Mouse (Mus musculus) embryonic facial prominence, embryonic 14.5 days (tissue): Measurements from ENCODE around the gene Zmym3. TPM values are rescaled to one million over a fixed set of nuclear protein-coding genes. Genes with fewer than 3 reads are reported as not detected.

Source experiments
- ATAC-seq: fragments of 200-750 bp; cut with Nextera tagmentation; 2 replicates; pipeline ENCODE4 v1.8.0; 2017; ENCODE audit warnings: low read depth, moderate number of reproducible peaks, moderate TSS enrichment
- DNase-seq: peaks from one replicate; pipeline ENCODE4 v3.0.0-alpha.2; 2015; ENCODE audit warnings: low spot score
- H3K27ac ChIP-seq: fragments of 300-500 bp; sonication (generic); replicated peaks from 2 replicates; pipeline ENCODE4 v1.5.1; 2014; ENCODE audit warnings: low read depth, mild to moderate bottlenecking, low read length, moderate library complexity
- H3K27me3 ChIP-seq: fragments of 300-500 bp; sonication (generic); replicated peaks from 2 replicates; pipeline ENCODE4 v1.6.1; 2014; ENCODE audit warnings: low read length; ENCODE audit not compliant: control insufficient read depth, insufficient read depth
- H3K36me3 ChIP-seq: fragments of 300-500 bp; sonication (generic); 2 replicates; pipeline ENCODE4 v1.6.1; 2014; ENCODE audit warnings: low read length, mixed read lengths; ENCODE audit not compliant: control insufficient read depth, insufficient read depth
- H3K4me1 ChIP-seq: fragments of 300-500 bp; sonication (generic); 2 replicates; pipeline ENCODE4 v1.6.1; 2014; ENCODE audit warnings: antibody characterized with exemption, low read length; ENCODE audit not compliant: control insufficient read depth, insufficient read depth
- H3K4me2 ChIP-seq: fragments of 300-500 bp; sonication (generic); 2 replicates; pipeline ENCODE4 v1.6.1; 2014; ENCODE audit warnings: low read depth, mild to moderate bottlenecking, low read length, moderate library complexity, mixed read lengths
- H3K4me3 ChIP-seq: fragments of 300-500 bp; sonication (generic); 2 replicates; pipeline ENCODE4 v1.5.1; 2014; ENCODE audit warnings: low read depth, mild to moderate bottlenecking, low read length
- H3K9ac ChIP-seq: fragments of 300-500 bp; sonication (generic); 2 replicates; pipeline ENCODE4 v1.6.1; 2014; ENCODE audit warnings: low read depth, mild to moderate bottlenecking, low read length, moderate library complexity, mixed read lengths
- H3K9me3 ChIP-seq: fragments of 300-500 bp; sonication (generic); 2 replicates; pipeline ENCODE4 v1.6.1; 2016; ENCODE audit warnings: low read length; ENCODE audit not compliant: control insufficient read depth
- WGBS: fragments of 180-500 bp; shearing (Covaris S2); extraction: QIAGEN DNeasy Blood & Tissue Kit; methylation state at CpG from one replicate; pipeline ENCODE4 v1.1.7; 2014; 5-methylcytosine and 5-hydroxymethylcytosine counted together
- polyA plus RNA-seq: library from polyadenylated mRNA; unstranded; fragments of >200 nt; fragmentation: Nextera tagmentation; extraction: Ambion mirVana; gene quantifications from 2 replicates; pipeline ENCODE4 v1.2.1, GENCODE M21; 2014

The Zmym3 gene
- polyA plus RNA-seq, 1 experiment from 2014 or later = 27.1 TPM

DNA sequence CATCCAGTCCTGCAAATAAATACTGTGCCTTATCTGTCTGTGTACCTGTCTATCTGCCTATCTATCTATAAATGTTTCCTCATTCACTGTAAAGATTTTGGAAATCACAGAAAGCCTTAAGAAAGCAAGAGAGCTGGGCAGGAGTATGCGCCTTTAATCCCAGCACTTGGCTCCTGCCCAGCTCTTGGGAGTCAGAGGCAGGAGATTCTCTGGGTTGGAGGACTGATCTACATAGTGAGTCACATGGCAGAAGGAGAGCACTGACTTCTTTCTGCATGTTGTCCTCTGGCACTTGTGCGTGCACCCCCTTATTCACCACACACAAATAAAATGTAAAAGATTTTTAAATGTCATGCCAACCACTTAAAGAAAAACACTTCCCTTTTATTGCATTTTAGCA lies 2.8 kb upstream of the Zmym3 start:
- H3K4me3 ChIP-seq = no peak overlapping the region
- H3K4me1 ChIP-seq = 0 out of 2 replicates have a peak, but pooled peaks cover under 1% of the 10 kb centered on the region
- no peaks in the 10 kb centered on the region for H3K9me3 ChIP-seq
- 83% methylated on average over 2 of the region's 2 CpGs for WGBS
- no peak for ATAC-seq
- no peaks in the 10 kb centered on the region for H3K36me3 ChIP-seq
- H3K27me3 ChIP-seq = no peaks in the 10 kb centered on the region
- H3K4me2 ChIP-seq = no peak overlapping the region
- no peak overlapping the region for H3K27ac ChIP-seq
- H3K9ac ChIP-seq = no peak overlapping the region
- DNase-seq = no peak

DNA sequence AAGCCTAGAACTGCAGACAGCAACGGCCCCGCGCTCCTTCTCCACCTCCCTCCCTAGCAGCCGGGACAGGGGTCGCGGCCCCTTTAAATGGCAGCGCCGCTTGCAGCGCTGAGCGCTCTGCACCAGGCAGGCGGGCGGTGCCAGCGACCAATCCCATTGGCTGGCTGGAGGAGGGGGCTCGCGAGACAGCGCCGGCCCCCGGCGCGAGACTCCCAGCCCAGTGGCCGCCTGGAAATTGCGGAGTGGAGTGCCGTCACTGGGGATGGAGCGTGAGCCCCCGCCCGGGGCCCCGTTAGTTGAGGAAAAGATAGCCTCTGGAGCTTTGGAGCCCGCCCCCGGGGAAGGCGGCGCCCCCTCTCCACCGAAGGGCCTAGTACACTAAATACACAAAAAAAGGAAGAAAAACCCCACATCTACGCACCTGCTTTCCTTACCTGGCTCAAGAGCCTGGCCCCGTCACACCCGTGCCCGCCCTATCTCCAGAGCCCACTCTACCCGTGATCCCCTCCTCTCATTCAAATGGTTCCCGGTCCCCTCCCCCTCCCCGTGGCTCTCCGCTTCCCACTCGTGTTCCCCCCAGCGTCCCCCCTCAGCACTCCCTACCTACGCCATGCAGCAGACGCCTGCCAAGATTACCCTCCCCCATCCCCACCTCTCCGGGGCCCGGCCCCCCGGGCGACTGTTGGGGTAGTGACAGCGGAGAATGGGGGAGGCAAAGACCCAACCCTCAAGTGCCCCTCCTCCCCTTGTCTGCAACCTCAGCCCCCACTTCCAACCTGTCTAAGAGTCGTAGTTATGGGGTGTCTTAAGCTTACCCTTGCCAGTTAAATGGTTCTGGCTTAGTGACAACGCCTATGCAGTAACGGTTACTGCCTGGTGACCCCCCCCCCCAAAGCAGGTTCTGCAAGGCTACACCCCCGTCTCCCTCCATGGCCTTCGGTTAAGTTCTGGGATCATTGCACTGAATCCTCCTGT lies 637 bp downstream of the Zmym3 start:
- DNase-seq (peak; percentile 95), ATAC-seq (peak; percentile 98)
- Histone ChIP-seq H3K9me3 (no peaks in the 10 kb centered on the region), H3K4me1 (peaks cover 6% of the 10 kb centered on the region; the same call in 1 of the 2 replicates), H3K4me2 (peak overlapping the region; percentile 59), H3K27me3 (no peaks in the 10 kb centered on the region), H3K9ac (peak overlapping the region; percentile 75), H3K27ac (peak overlapping the region; percentile 72), H3K4me3 (peak overlapping the region; percentile 57), H3K36me3 (0 out of 2 replicates have a peak, but pooled peaks cover 9% of the 10 kb centered on the region)
- 32% methylated on average over 27 of the region's 54 CpGs for WGBS

DNA sequence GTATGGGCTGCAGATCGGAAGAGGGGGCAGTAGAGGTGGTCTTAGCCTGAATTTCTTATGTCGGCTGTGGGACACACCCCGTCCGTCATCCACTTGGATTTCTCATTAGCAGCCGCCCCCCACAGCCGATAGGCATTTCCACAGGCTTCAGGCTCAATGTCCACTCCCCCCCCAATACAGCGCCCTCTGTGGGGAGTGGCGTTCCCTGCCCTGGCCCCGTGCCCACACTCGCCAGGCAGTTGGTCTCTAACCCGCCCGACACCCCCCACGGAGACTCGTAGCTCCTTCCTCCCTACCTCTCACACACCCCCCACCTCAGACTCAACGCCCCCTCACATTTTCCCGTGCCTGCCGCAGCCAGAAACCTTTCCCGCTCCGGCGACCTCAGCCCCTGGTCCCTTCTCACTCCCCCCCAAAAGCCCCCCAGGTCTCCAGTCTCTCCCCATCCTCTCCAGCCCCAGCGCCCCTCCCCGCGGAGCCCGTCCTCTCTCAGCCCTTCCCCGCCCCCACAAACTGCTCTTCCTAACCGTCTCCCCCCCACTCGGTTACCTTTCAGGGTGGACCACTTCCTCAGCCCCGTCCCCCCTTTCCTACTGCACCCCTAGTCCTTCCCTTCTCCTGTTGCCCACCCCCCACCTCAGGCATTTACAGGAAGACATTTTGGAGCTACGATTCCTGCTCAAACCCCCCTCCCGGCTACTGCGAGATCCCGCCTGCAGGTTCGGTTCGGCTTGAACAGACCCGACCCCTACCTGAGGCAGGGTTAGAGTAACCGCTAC lies 1.5 kb downstream of the Zmym3 start:
- H3K4me2 ChIP-seq = peak overlapping the region; percentile 55
- peak overlapping the region; percentile 61 for H3K27ac ChIP-seq
- H3K9me3 ChIP-seq = no peaks in the 10 kb centered on the region
- WGBS = 29% methylated on average over 33 of the region's 36 CpGs
- 0 out of 2 replicates have a peak, but pooled peaks cover 15% of the 10 kb centered on the region for H3K36me3 ChIP-seq
- DNase-seq (peak; percentile 30), ATAC-seq (peak; percentile 3; the same call in 1 of the 2 replicates)
- peaks cover 6% of the 10 kb centered on the region; the same call in 1 of the 2 replicates for H3K4me1 ChIP-seq
- no peaks in the 10 kb centered on the region for H3K27me3 ChIP-seq
- H3K9ac ChIP-seq = peak overlapping the region; percentile 75
- peak overlapping the region; percentile 57 for H3K4me3 ChIP-seq

GRCm38 (mm10) chrX:101396459-101396858 lies 24.2 kb downstream of the Zmym3 start:
- WGBS = 29% methylated on average over 11 of the region's 11 CpGs
- DNase-seq (no peak), ATAC-seq (no peak)

DNA sequence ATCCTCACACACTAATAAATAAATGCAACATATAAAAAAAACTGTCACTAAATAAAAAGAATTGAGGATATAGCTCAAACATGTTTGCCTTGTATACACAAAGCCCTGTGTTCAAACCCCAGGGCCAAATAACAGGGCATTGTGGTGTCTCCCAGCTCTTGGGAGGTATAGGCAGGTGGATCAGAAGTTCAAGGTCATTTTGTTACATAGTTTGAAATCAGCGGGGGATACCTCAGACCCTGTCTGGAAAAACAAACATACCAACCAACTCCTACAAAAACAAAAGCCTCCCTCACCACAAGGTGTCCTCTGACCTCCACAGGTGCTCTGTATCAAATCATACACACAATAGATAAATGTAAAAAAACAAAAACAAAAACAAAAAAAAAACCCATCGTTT lies 26.3 kb downstream of the Zmym3 start:
- no peak for ATAC-seq
- no peak overlapping the region for H3K9ac ChIP-seq

More at GRCm38 (mm10) chrX:101396459-101396858, 24.2 kb downstream of the Zmym3 start:
- Histone ChIP-seq H3K36me3 (no peaks in the 10 kb centered on the region), H3K4me3 (no peak overlapping the region), H3K9me3 (no peaks in the 10 kb centered on the region), H3K9ac (no peak overlapping the region), H3K27me3 (peaks cover 22% of the 10 kb centered on the region), H3K4me2 (no peak overlapping the region), H3K4me1 (no peaks in the 10 kb centered on the region), H3K27ac (no peak overlapping the region)

DNA sequence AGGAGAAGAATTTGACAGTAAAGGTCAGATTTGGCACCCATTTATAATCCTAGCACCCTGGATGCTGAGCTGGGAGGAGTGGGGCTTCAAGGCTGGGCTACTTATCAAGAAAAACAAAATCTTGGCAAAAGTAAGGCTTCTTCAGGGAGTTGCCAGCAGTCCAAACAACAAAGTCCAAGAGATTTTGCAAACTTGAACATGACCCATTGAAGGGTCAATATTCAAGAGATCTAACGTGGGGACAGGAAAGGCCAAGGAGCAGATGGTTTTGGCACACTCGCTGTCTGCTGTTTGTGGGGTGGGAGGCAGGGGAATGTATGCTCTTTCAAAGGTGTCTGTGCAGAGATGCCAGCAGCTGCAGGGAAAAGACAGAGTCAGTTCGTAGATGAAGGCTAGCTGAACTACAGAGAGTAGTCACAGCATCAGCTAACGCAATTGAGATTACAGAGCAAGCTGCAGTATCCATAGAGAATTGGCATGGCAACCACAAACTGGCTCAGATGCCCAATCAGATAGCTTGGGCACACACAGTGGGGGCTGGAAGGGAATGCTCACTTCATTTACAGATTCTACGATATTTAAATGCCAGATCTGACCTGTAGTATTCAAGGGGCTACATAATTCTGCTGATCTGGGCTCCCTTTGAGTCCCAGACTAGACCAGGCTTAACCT lies 31.6 kb downstream of the Zmym3 start:
- H3K36me3 ChIP-seq = no peaks in the 10 kb centered on the region
- H3K9me3 ChIP-seq = no peaks in the 10 kb centered on the region
- no peaks in the 10 kb centered on the region for H3K4me1 ChIP-seq
- no peak overlapping the region for H3K27ac ChIP-seq
- H3K27me3 ChIP-seq = peaks cover 28% of the 10 kb centered on the region
- H3K9ac ChIP-seq = no peak overlapping the region
- no peak overlapping the region for H3K4me2 ChIP-seq
- H3K4me3 ChIP-seq = no peak overlapping the region
- 77% methylated on average over 5 of the region's 5 CpGs for WGBS
- DNase-seq (no peak), ATAC-seq (no peak)

More for the DNA sequence above, 26.3 kb downstream of the Zmym3 start:
- H3K36me3 ChIP-seq = no peaks in the 10 kb centered on the region
- no peak overlapping the region for H3K27ac ChIP-seq
- no peaks in the 10 kb centered on the region for H3K4me1 ChIP-seq
- H3K4me2 ChIP-seq = no peak overlapping the region
- no peaks in the 10 kb centered on the region for H3K9me3 ChIP-seq
- DNase-seq = no peak
- H3K27me3 ChIP-seq = peaks cover 22% of the 10 kb centered on the region
- WGBS = 64% methylated on average over 2 of the region's 2 CpGs
- H3K4me3 ChIP-seq = no peak overlapping the region

DNA sequence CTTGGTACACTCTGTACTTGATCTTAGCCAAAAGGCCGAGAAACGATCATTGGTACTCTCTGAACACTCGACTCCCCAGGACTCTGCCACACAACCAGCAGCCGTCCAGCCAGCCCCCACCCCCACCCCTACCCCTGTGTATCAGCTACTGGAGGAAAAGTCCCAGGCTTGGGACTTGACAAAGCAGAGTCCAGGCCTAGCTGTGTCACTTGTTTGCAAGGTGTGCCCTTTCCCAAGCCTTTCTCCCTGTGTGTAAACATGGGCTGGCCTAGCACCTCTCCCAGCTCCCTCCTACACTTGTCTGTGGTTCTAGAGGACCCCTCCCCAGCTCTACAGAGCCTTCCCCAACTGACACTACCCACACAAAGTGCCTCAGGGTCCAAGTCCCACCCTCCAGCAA lies 34.4 kb downstream of the Zmym3 start:
- Histone ChIP-seq H3K9me3 (no peaks in the 10 kb centered on the region), H3K36me3 (no peaks in the 10 kb centered on the region), H3K27ac (no peak overlapping the region), H3K9ac (no peak overlapping the region), H3K27me3 (peaks cover 54% of the 10 kb centered on the region), H3K4me2 (no peak overlapping the region), H3K4me3 (no peak overlapping the region), H3K4me1 (no peaks in the 10 kb centered on the region)
- 29% methylated on average over 4 of the region's 4 CpGs for WGBS
- ATAC-seq (no peak), DNase-seq (no peak)
